Mouse (Mus musculus): ENCODE data around the gene Ppm1h.

The Ppm1h gene

GRCm38 (mm10) chr10:122817741-122818140 is 139.2 kb downstream of the Ppm1h start:
- no peak for DNase-seq

GRCm38 (mm10) chr10:122819808-122820207 is 141.2 kb downstream of the Ppm1h start:
- DNase-seq = no peak

GRCm38 (mm10) chr10:122821549-122821948 is 143.0 kb downstream of the Ppm1h start:
- DNase-seq = no peak

GRCm38 (mm10) chr10:122823642-122824041 is 145.1 kb downstream of the Ppm1h start:
- DNase-seq = no peak

GRCm38 (mm10) chr10:122826696-122827331 is 148.3 kb downstream of the Ppm1h start:
- no peak for DNase-seq

- no peak for DNase-seq
Measured at GRCm38 (mm10) chr10:122827719-122828414, 149.3 kb downstream of the Ppm1h start.

- no peak for DNase-seq
Measured at GRCm38 (mm10) chr10:122829801-122830217, 151.2 kb downstream of the Ppm1h start.

- no peak for DNase-seq
Measured at GRCm38 (mm10) chr10:122830638-122831037, 152.1 kb downstream of the Ppm1h start.

- DNase-seq = no peak
Measured at GRCm38 (mm10) chr10:122842014-122842413, 163.5 kb downstream of the Ppm1h start.

GRCm38 (mm10) chr10:122842961-122843360 is 164.4 kb downstream of the Ppm1h start:
- no peak for DNase-seq

- peak; percentile 44 for DNase-seq
Measured at GRCm38 (mm10) chr10:122845471-122845870, 166.9 kb downstream of the Ppm1h start.

GRCm38 (mm10) chr10:122846476-122846875 is 167.9 kb downstream of the Ppm1h start:
- DNase-seq = no peak

- DNase-seq = no peak
Measured at GRCm38 (mm10) chr10:122848020-122848457, 169.5 kb downstream of the Ppm1h start.

GRCm38 (mm10) chr10:122851267-122852160 is 173.0 kb downstream of the Ppm1h start:
- no peak for DNase-seq

GRCm38 (mm10) chr10:122854571-122854970 is 176.0 kb downstream of the Ppm1h start:
- DNase-seq = no peak

GRCm38 (mm10) chr10:122855149-122855548 is 176.6 kb downstream of the Ppm1h start:
- no peak for DNase-seq

- DNase-seq = no peak
Measured at GRCm38 (mm10) chr10:122856040-122856764, 177.6 kb downstream of the Ppm1h start.

- peak; percentile 77 for DNase-seq
Measured at GRCm38 (mm10) chr10:122857155-122857554, 178.6 kb downstream of the Ppm1h start.

- no peak for DNase-seq
Measured at GRCm38 (mm10) chr10:122858904-122859641, 180.5 kb downstream of the Ppm1h start.

- DNase-seq = no peak
Measured at GRCm38 (mm10) chr10:122859642-122859997, 181.1 kb downstream of the Ppm1h start.

GRCm38 (mm10) chr10:122860076-122860475 is 181.5 kb downstream of the Ppm1h start:
- no peak for DNase-seq
